Mouse (Mus musculus): ENCODE results near the gene Flt4. TPM values are rescaled to one million over a fixed set of nuclear protein-coding genes. Genes with fewer than 3 reads are reported as not detected.
A peak's percentile ranks its signal among the peaks of the same experiment; 100 is the strongest.

The Flt4 gene
- total and polyA plus RNA-seq, 3 experiments, result 0.06 to 0.17 TPM; not detected in 1

DNA sequence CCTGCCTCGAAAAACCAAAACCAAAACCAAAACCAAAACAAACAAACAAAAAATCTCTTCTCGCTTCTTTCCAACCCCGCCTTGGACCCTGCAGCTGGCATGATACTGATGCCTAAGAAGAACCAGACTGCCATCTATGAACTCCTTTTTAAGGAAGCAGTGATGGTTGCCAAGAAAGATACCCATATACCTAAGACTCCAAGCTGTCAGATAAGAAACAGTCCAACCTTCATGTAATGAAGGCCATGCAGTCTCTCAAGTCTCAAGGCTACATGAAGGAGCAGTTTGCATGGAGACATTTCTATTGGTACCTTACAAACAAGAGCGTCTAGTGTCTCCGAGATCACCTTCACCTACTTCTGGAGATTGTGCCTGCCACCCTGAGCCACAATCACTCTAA is 88.7 kb downstream of the Flt4 start:
- Histone ChIP-seq H3K27ac (ENCODE audit: insufficient read depth, low read depth) (peak overlapping the region; percentile 43), H3K4me1 (ENCODE audit: control insufficient read depth in 1 of 2, insufficient read depth in 2 of 2) (peaks cover 13 to 87% of the 10 kb centered on the region in 2 experiments), H3K9me3 (replicated peaks; ENCODE audit: low read length) (no peaks in the 10 kb centered on the region), H3K4me3 (replicated peaks in 1 of 3; ENCODE audit: low read depth in 2 of 3, low read length in 2 of 3, poor library complexity in 1 of 3) (no peak overlapping the region), H3K36me3 (replicated peaks in 1 of 2; ENCODE audit: control insufficient read depth in 1 of 2, insufficient read depth in 1 of 2, low read length in 1 of 2) (peaks cover 32 to 72% of the 10 kb centered on the region in 2 experiments), H3K79me2 (replicated peaks; ENCODE audit: control insufficient read depth, extremely low read depth, insufficient read depth, poor library complexity, severe bottlenecking) (peaks cover 72% of the 10 kb centered on the region), H3K4me2 (ENCODE audit: insufficient read depth, low read depth, poor library complexity, severe bottlenecking) (peak overlapping the region; percentile 9), H3K9ac (ENCODE audit: insufficient read depth, low read depth) (no peak overlapping the region), H3K27me3 (replicated peaks) (no peaks in the 10 kb centered on the region)
- in situ Hi-C loops (cut with MboI; ENCODE audit: low pct_ligation_motif_present, low pct_unique_long_range_greater_than_20kb, low sequenced_read_pairs) (no loop called here), dilution Hi-C loops (cut with MboI; ENCODE audit: extremely low pct_ligation_motif_present, extremely low pct_unique_long_range_greater_than_20kb, low sequenced_read_pairs) (no loop called here)
- no peak for DNase-seq (ENCODE audit: extremely low read depth)
- TF ChIP-seq ETS1 (conservative IDR thresholded peaks at IDR 0.05; ENCODE audit: low read depth, low read length) (no peak), RAD21 (IDR thresholded peaks at IDR 0.05; ENCODE audit: low read depth, low read length) (no peak), MYC (IDR thresholded peaks at IDR 0.05; ENCODE audit: low read depth, low read length) (no peak), ZC3H11A (IDR thresholded peaks at IDR 0.05; ENCODE audit: low read depth, low read length) (no peak), CHD2 (IDR thresholded peaks at IDR 0.05; ENCODE audit: low read length) (no peak), POLR2AphosphoS2 (IDR thresholded peaks at IDR 0.05; ENCODE audit: low read depth, low read length) (0 out of 2 replicates have a peak, but pooled peaks have one; percentile 45), MAFK (IDR thresholded peaks at IDR 0.05; ENCODE audit: insufficient replicate concordance, low read length) (no peak), PAX5 (IDR thresholded peaks at IDR 0.05; ENCODE audit: low read length) (no peak), NRF1 (IDR thresholded peaks at IDR 0.05; ENCODE audit: low read depth, low read length) (no peak), EP300 (IDR thresholded peaks at IDR 0.05; ENCODE audit: low read length) (0 out of 2 replicates have a peak, but pooled peaks have one; percentile 17), KAT2A (IDR thresholded peaks at IDR 0.05; ENCODE audit: insufficient replicate concordance, low read length) (no peak), MAZ (IDR thresholded peaks at IDR 0.05; ENCODE audit: low read depth, low read length) (no peak), SMC3 (IDR thresholded peaks at IDR 0.05; ENCODE audit: low read depth, low read length) (no peak), ZKSCAN1 (IDR thresholded peaks at IDR 0.05; ENCODE audit: borderline replicate concordance, low read depth, low read length) (no peak), IRF4 (IDR thresholded peaks at IDR 0.05; ENCODE audit: low read depth, low read length) (no peak), ZMIZ1 (IDR thresholded peaks at IDR 0.05; ENCODE audit: low read depth, low read length) (no peak; the same call in 1 of the 2 replicates), JUN (IDR thresholded peaks at IDR 0.05; ENCODE audit: insufficient read depth, low read depth, low read length) (no peak), GABPA (IDR thresholded peaks at IDR 0.05; ENCODE audit: insufficient replicate concordance, low read depth, low read length) (no peak), MAX (IDR thresholded peaks at IDR 0.05; ENCODE audit: low read length) (0 out of 2 replicates have a peak, but pooled peaks have one; percentile 28), CHD1 (IDR thresholded peaks at IDR 0.05; ENCODE audit: low read depth, low read length) (no peak), TBP (conservative IDR thresholded peaks at IDR 0.05; ENCODE audit: low read depth, low read length) (no peak), ELF1 (IDR thresholded peaks at IDR 0.05; ENCODE audit: low read depth, low read length) (no peak), USF1 (IDR thresholded peaks at IDR 0.05; ENCODE audit: low read depth, low read length) (no peak), POLR2A (IDR thresholded peaks at IDR 0.05; ENCODE audit: low read depth, low read length) (0 out of 2 replicates have a peak, but pooled peaks have one; percentile 9), USF2 (conservative IDR thresholded peaks at IDR 0.05; ENCODE audit: low read depth, low read length) (no peak), RCOR1 (conservative IDR thresholded peaks at IDR 0.05; ENCODE audit: low read depth, low read length) (no peak), TCF12 (IDR thresholded peaks at IDR 0.05; ENCODE audit: low read depth, low read length) (peak; percentile 22; the same call in 1 of the 2 replicates), MEF2A (IDR thresholded peaks at IDR 0.05; ENCODE audit: borderline replicate concordance, low read depth, low read length) (no peak), SIN3A (IDR thresholded peaks at IDR 0.05; ENCODE audit: low read length) (peak; percentile 60; the same call in 1 of the 2 replicates), NELFE (IDR thresholded peaks at IDR 0.05; ENCODE audit: low read depth, low read length) (no peak), E2F4 (IDR thresholded peaks at IDR 0.05; ENCODE audit: insufficient replicate concordance, low read depth, low read length) (no peak), MXI1 (IDR thresholded peaks at IDR 0.05; ENCODE audit: low read depth, low read length) (no peak)
